Mouse (Mus musculus): ENCODE results near the gene Aqp12. TPM values are rescaled to one million over a fixed set of nuclear protein-coding genes. Genes with fewer than 3 reads are reported as not detected.

Gene Aqp12
- total RNA-seq, 4 experiments from 2014 or later = not detected

DNA sequence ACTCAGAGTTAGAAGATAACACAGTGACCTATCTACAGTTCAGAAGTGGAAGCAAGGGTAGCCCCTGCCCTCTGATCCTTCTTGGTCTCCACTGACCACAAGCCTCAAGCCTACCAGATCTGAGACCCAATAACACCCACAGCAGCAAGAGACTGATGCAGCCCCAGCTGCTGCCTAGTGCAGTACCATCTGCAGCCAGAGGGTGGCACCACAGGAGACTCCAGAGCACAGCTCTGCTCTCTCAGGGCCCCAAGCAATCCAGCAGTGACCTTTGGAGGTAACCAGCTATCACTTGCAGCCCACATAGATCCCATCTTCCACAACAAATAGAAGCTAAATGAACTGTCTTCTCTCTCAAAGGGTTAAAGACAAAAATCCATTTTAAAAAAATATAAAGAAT is 8.3 kb downstream of the Aqp12 start:
- peak; percentile 58 to 78 for DNase-seq (ENCODE audit: low spot score in 2 of 2)

DNA sequence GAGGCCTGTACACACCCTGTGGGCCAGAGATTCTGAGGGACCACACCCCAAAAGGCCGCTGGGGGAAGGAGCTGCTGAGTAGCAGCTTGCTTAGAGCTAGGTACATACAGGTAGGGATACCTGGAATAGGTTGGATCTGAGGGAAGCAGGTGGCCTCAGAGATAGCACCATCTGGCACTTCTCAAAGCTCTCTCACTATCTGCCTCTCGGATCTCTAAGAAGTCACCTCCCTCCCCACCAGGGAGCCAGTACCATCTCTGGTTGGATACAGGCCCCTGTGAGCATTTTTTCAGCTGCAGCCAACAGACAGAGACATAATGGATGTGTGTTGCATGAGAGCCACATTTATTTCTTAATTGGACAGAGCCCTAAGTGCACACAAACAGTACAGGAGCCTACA is 9.0 kb downstream of the Aqp12 start:
- no peak for DNase-seq (ENCODE audit: low spot score in 2 of 2)

DNA sequence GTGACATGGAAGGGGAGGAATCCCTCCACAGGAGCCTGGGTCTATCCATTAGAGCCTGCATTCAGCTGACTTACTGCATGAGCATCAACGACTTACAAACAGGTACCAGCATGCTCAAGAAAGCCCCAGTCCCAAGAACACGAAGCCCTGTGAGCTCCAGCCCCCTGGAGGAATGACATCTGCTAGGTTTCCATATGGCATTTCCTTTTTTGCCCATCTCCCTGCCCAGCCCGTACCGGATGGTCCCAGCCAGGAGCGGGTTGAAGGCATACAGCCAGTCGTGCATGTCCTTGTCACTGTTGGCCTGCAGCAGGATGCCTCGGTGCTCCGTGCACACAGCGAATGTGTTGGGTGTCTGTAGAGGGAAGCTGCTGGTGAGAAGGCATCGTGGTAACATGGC is 12.6 kb downstream of the Aqp12 start:
- no peak for DNase-seq (ENCODE audit: low spot score in 2 of 2)

GRCm38 (mm10) chr1:93020602-93021001 is 14.5 kb downstream of the Aqp12 start:
- no peak for DNase-seq (ENCODE audit: low spot score in 2 of 2)

- no peak for DNase-seq (ENCODE audit: low spot score in 2 of 2)
Observed at GRCm38 (mm10) chr1:93026600-93026999, 20.5 kb downstream of the Aqp12 start.

DNA sequence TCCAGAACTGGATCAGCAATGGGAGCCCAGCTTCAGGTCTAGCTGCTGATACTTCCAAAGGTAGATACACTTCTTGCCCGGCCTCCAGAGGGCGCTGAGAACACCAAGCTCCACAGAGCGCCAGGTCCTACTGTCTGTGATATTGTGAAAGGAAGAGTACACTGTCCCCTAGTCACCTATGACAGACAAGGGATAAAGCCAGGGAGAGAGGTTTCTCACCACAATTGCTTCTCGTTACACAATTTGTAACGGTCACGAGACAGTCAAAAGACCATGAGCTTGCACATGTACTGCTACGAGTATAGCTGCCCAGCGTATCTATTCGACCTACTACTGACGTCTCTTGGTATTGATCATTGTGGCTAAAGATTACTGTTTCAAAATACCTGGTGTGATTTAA is 23.3 kb downstream of the Aqp12 start:
- no peak for DNase-seq (ENCODE audit: low spot score in 2 of 2)

GRCm38 (mm10) chr1:93030060-93030459 is 23.9 kb downstream of the Aqp12 start:
- no peak for DNase-seq (ENCODE audit: low spot score in 2 of 2)

- DNase-seq (ENCODE audit: low spot score in 2 of 2) = peak in 1 of 2 experiments; percentile 25
Observed at GRCm38 (mm10) chr1:93031199-93031598, 25.1 kb downstream of the Aqp12 start.

GRCm38 (mm10) chr1:93033989-93034388 is 27.9 kb downstream of the Aqp12 start:
- no peak for DNase-seq (ENCODE audit: low spot score in 2 of 2)

DNA sequence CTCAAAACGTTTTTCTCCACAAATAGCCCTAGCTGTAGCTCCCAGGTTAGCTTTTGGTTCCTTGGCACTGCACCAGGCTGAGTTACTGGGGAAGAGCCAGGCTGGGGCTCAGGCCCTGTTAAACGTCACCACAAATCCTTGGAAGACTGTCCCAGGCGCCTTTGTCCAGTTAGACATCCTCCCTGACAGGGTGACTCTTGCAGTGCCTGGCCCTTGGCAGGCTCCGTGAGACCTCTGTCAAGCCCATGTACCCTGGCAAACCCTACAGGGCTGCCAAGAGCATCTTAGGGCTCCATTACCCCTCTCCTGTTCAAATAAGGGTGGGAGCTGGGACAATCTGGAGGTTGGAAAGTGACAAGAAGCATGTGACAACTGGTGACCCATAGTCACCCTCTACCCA is 29.8 kb downstream of the Aqp12 start:
- no peak for DNase-seq (ENCODE audit: low spot score in 2 of 2)

DNA sequence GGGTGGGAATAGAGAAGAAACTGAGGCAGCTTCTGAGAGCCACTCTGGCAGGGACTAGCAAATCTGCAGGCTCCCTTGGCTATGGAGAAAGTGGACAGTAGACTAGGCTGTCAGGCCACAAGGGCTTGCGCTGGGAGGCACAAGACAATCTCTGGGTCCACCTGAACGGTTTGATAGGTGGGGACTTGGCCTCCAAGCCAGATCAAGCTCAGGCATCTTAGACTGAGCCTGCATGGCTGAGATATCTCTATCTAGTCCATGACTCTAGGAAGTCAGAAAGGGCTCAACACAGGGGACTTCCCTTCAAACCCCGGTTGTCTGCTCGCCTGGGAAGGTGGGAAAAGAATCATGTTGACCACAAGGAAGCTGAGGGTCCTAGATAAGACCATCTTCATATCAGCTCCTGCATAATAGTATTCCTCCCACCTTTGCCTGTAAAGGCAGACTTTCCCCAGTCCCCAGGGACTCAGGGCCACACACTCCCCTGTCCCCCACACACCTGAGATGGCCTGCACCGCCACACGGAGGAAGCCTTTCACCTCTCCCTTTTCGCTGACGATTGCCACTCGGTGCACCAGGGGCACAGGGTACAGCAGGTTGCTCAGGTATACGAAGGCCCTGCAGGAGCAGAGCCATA is 40.1 kb downstream of the Aqp12 start:
- DNase-seq (ENCODE audit: low spot score in 2 of 2) = no peak

DNA sequence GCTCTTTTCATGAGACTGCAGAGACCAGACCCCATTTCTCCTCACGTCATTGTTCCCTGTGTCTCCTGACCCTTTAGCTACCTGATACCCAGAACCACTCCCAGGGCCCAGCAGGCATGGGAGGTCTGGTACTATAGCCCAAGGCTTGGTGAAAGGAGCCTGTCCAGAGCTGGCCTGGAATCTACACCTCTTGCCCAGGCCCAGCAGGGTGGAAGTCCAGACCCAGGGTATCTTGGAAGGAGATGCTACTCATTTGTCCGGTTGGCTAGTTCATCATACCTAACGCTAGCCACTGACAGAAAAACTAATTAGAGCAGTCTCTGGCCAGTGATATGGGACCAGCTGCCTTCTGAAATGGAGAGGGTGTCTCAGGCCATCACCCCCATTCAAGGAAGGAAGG is 43.9 kb downstream of the Aqp12 start:
- no peak for DNase-seq (ENCODE audit: low spot score in 2 of 2)

DNA sequence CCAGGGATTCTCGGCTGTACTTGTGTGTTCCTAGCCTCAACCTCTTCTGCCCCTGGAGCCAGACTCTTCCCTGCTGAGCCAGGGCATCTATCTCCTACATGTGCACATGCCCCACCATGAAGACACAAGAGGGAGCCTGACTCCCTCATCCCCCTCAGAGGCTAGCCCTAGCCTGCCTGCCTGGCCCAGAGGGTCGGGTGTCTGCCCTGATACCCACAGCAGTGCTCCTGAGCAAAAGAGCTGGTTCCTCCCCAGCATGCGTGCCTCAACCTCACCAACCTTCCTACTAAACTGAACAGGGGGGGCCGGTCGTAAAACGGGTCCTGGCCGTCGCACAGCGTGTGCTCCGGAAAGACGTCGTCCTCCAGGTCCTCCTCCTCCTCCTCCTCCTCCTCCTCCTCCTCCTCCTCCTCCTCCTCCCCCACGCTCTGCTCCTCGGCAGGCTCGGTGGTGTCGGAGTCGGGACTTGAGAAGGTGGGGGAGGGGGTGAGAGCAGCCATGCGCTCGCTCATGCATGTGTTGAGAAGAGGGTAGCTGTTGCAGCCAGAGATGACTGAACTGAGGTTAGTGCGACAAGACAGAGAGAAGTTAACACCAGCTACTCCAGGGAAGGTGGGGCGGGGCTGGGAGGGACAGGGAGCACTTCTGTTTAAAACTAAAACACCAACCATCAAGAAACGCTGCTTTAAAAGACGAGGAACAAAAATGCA is 45.1 kb downstream of the Aqp12 start:
- DNase-seq (ENCODE audit: low spot score in 2 of 2) = no peak

Other genes with a start within 250 kb of the Aqp12 start
- gene Gpc1, start 174.7 kb upstream of the Aqp12 start, total RNA-seq (2022) = 100 to 1,000 TPM; 120 to 145 (median 132) TPM
- gene Ankmy1, start 103.4 kb upstream of the Aqp12 start, total RNA-seq (2022) = under 1 TPM; 0.31 to 0.37 (median 0.36) TPM
- gene Dusp28, start 99.4 kb upstream of the Aqp12 start, total RNA-seq (2022) = 10 to 100 TPM; 13.9 to 16.5 (median 15.6) TPM
- gene Rnpepl1, start 95.6 kb upstream of the Aqp12 start, total RNA-seq (2022) = 10 to 100 TPM; 38.0 to 46.2 (median 44.3) TPM
- 10 to 100 TPM; 39.9 to 46.3 (median 43.1) TPM for gene Capn10, start 72.0 kb upstream of the Aqp12 start, total RNA-seq (2022)
- gene Gpr35, start 55.5 kb upstream of the Aqp12 start, total RNA-seq (2022) = under 1 TPM in 3 of 4 experiments, not detected in 1; 0.39 to 0.61 (median 0.51) TPM
- gene Kif1a, start 95.6 kb downstream of the Aqp12 start, total RNA-seq (2022) = 100 to 1,000 TPM; 681 to 718 (median 697) TPM
- not detected for gene Agxt, start 128.9 kb downstream of the Aqp12 start, total RNA-seq (2022)
- gene 2310007B03Rik, start 154.6 kb downstream of the Aqp12 start, total RNA-seq (2022) = not detected
- under 1 TPM; 0.27 to 0.72 (median 0.37) TPM for gene Crocc2, start 162.4 kb downstream of the Aqp12 start, total RNA-seq (2022)
- gene Sned1, start 229.5 kb downstream of the Aqp12 start, total RNA-seq (2022) = 10 to 100 TPM in 3 of 4 experiments, 1 to 10 TPM in 1; 9.9 to 13.5 (median 12.4) TPM